Mouse (Mus musculus) E14TG2a.4 (cell line): ENCODE measurements around the gene Naaladl1.

ENCODE experiments used
- CTCF ChIP-seq: conservative IDR thresholded peaks from 2 replicates; pipeline ENCODE4 v1.5.1; 2014; ENCODE audit warnings: low read length
- NANOG ChIP-seq: IDR thresholded peaks from 2 replicates; pipeline ENCODE4 v1.6.1; 2014; ENCODE audit warnings: borderline replicate concordance, low read length, mixed read lengths
- POU5F1 ChIP-seq: IDR thresholded peaks from 2 replicates; pipeline ENCODE4 v1.6.1; 2014; ENCODE audit warnings: low read length, borderline replicate concordance

GRCm38 (mm10) chr19:6062418-6062817 lies 43.2 kb upstream of the Naaladl1 start:
- TF ChIP-seq CTCF = no peak
- no peak for TF ChIP-seq POU5F1
- no peak for TF ChIP-seq NANOG
